Mouse (Mus musculus) liver, embryonic 16.5 days (tissue): ENCODE measurements around the gene N4bp3. TPM values are rescaled to one million over a fixed set of nuclear protein-coding genes. Genes with fewer than 3 reads are reported as not detected.
"Not testable (repeated sequence)": the region's sequence is repeated elsewhere in the genome, so short reads cannot be mapped to it uniquely, and the experiment has no call there.

Source experiments
- ATAC-seq: fragments of 200-750 bp; cut with Nextera tagmentation; 2 replicates; pipeline ENCODE4 v1.8.0; 2017; ENCODE audit warnings: low read depth, mild to moderate bottlenecking, moderate number of reproducible peaks, moderate library complexity
- H3K27ac ChIP-seq: fragments of 300-500 bp; sonication (generic); 2 replicates; pipeline ENCODE4 v1.5.1; 2014; ENCODE audit warnings: mild to moderate bottlenecking, low read length
- H3K27me3 ChIP-seq: fragments of 300-500 bp; sonication (generic); 2 replicates; pipeline ENCODE4 v1.6.1; 2014; ENCODE audit warnings: low read depth, low read length, mixed read lengths; ENCODE audit not compliant: control insufficient read depth, insufficient read depth
- H3K36me3 ChIP-seq: fragments of 300-500 bp; sonication (generic); 2 replicates; pipeline ENCODE4 v1.6.1; 2014; ENCODE audit warnings: mild to moderate bottlenecking; ENCODE audit not compliant: control insufficient read depth, insufficient read depth
- H3K4me1 ChIP-seq: fragments of 300-500 bp; sonication (generic); 2 replicates; pipeline ENCODE4 v1.6.1; 2014; ENCODE audit warnings: low read depth, low read length, mixed read lengths; ENCODE audit not compliant: control insufficient read depth
- H3K4me2 ChIP-seq: fragments of 300-500 bp; sonication (generic); 2 replicates; pipeline ENCODE4 v1.6.1; 2014; ENCODE audit warnings: low read depth, low read length, mixed read lengths
- H3K4me3 ChIP-seq: fragments of 300-500 bp; sonication (generic); 2 replicates; pipeline ENCODE4 v1.5.1; 2014; ENCODE audit warnings: low read depth, mild to moderate bottlenecking, low read length
- H3K9ac ChIP-seq: fragments of 300-500 bp; sonication (generic); 2 replicates; pipeline ENCODE4 v1.6.1; 2014; ENCODE audit warnings: low read depth, low read length
- H3K9me3 ChIP-seq: fragments of 300-500 bp; sonication (generic); replicated peaks from 2 replicates; pipeline ENCODE4 v1.6.1; 2016; ENCODE audit warnings: low read length; ENCODE audit not compliant: control insufficient read depth
- WGBS: fragments of 180-500 bp; shearing (Covaris S2); extraction: QIAGEN DNeasy Blood & Tissue Kit; methylation state at CpG from one replicate; pipeline ENCODE4 v1.1.7; 2014; ENCODE audit not compliant: insufficient replicate concordance; 5-methylcytosine and 5-hydroxymethylcytosine counted together
- polyA plus RNA-seq: library from polyadenylated mRNA; unstranded; fragments of >200 nt; fragmentation: Nextera tagmentation; extraction: Ambion mirVana; gene quantifications from 2 replicates; pipeline ENCODE4 v1.2.1, GENCODE M21; 2015

N4bp3 gene
- polyA plus RNA-seq, 1 experiment from 2014 or later: 3.9 TPM

- no peaks in the 10 kb centered on the region for H3K27me3 ChIP-seq
- no peak overlapping the region for H3K27ac ChIP-seq
- H3K9ac ChIP-seq: no peak overlapping the region
- ATAC-seq: no peak
- no peak overlapping the region for H3K4me3 ChIP-seq
- H3K4me1 ChIP-seq: no peaks in the 10 kb centered on the region; the same call in none of the 2 replicates
- WGBS: 79% methylated on average over 9 of the region's 9 CpGs
- H3K9me3 ChIP-seq: no peaks in the 10 kb centered on the region
- H3K36me3 ChIP-seq: peaks cover 22% of the 10 kb centered on the region
- H3K4me2 ChIP-seq: no peak overlapping the region
Observed at GRCm38 (mm10) chr11:51627425-51627824, 23.2 kb downstream of the N4bp3 start.

DNA sequence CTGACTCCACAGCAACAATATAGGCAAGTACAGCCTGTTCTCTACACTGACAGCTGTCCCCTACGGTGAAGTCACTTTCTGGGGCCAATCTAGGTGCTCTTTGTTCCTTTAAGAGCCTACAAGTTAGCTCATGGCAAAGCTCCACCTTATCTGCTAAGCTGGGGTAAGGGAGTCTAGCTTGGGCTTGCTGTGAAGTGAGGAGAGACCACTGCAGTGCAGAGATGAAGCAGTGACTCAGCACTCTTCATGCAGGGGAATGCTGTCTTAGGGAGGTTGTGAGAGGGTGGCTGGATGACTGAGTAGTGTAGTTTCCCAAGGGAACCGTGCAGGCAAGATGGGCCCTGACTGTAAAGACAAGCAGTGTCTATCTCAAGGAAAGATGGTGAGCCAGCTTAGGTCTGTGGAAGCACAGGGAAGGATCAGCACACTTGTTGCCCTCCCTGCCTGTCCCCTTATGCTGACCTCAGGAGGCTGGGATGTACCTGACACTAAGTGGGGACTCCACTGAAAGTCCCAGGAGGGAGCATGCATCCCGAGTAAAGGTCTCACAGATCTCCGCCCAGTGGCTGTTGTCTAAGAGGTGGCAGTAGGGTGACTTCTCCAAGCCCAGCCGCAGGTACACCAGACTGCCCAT, 25.3 kb downstream of the N4bp3 start:
- peaks cover 23% of the 10 kb centered on the region for H3K36me3 ChIP-seq
- no peak overlapping the region for H3K4me2 ChIP-seq
- 55% methylated on average over 5 of the region's 5 CpGs for WGBS
- peaks cover 7% of the 10 kb centered on the region for H3K4me1 ChIP-seq
- H3K4me3 ChIP-seq: no peak overlapping the region
- no peak overlapping the region for H3K9ac ChIP-seq
- no peaks in the 10 kb centered on the region for H3K9me3 ChIP-seq
- no peak; the same call in 1 of the 2 replicates for ATAC-seq
- H3K27ac ChIP-seq: no peak overlapping the region
- no peaks in the 10 kb centered on the region for H3K27me3 ChIP-seq

GRCm38 (mm10) chr11:51622971-51623491, 27.6 kb downstream of the N4bp3 start:
- H3K4me3 ChIP-seq: no peak overlapping the region
- H3K4me2 ChIP-seq: no peak overlapping the region
- no peak for ATAC-seq
- no peaks in the 10 kb centered on the region for H3K27me3 ChIP-seq
- no peak overlapping the region for H3K27ac ChIP-seq
- H3K9ac ChIP-seq: no peak overlapping the region
- 81% methylated on average over 7 of the region's 7 CpGs for WGBS
- H3K9me3 ChIP-seq: no peaks in the 10 kb centered on the region
- peaks cover 12% of the 10 kb centered on the region for H3K4me1 ChIP-seq
- peaks cover 23% of the 10 kb centered on the region for H3K36me3 ChIP-seq

- no peak overlapping the region for H3K4me2 ChIP-seq
- no peak overlapping the region for H3K27ac ChIP-seq
- 86% methylated on average over 2 of the region's 2 CpGs for WGBS
- no peak overlapping the region for H3K9ac ChIP-seq
- H3K4me1 ChIP-seq: peaks cover 14% of the 10 kb centered on the region
- H3K36me3 ChIP-seq: peaks cover 15% of the 10 kb centered on the region
- ATAC-seq: no peak
- no peak overlapping the region for H3K4me3 ChIP-seq
- H3K27me3 ChIP-seq: no peaks in the 10 kb centered on the region
- no peaks in the 10 kb centered on the region for H3K9me3 ChIP-seq
Observed at GRCm38 (mm10) chr11:51621776-51622175, 28.9 kb downstream of the N4bp3 start.

DNA sequence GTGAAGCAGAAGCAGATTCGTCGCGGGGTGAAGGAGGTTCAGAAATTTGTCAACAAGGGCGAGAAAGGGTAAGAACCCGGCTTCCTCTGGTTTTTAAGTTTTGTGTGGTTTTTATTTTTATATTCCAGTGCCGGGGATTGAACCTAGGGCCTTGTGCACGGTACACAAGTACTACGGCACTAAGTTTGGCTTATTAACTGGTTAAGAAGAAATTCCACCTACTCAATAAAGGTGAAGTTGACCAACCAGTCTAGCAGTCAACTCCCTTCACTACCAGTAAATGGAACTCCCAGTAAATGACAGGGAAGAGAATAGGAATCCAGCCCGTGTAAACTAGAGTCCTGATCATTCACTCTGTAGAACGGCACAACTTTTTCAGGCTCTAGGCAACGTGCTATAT, 30.6 kb downstream of the N4bp3 start:
- ATAC-seq: no peak
- Histone ChIP-seq H3K4me1 (peaks cover 23% of the 10 kb centered on the region), H3K4me3 (peak overlapping the region; percentile 79), H3K27me3 (no peaks in the 10 kb centered on the region), H3K9ac (peak overlapping the region; percentile 66), H3K9me3 (no peaks in the 10 kb centered on the region), H3K27ac (no peak overlapping the region; the same call in 1 of the 2 replicates), H3K36me3 (peaks cover 12% of the 10 kb centered on the region), H3K4me2 (peak overlapping the region; percentile 84)
- 1% methylated on average over 11 of the region's 11 CpGs for WGBS

GRCm38 (mm10) chr11:51619409-51620060, 31.1 kb downstream of the N4bp3 start, which contains the start of gene Nhp2:
Gene Nhp2, plus strand, starts transcription at chr11:51619735.
- Histone ChIP-seq H3K27ac (peak within 1 kb of the TSS; percentile 41; the same call in 1 of the 2 replicates), H3K36me3 (peaks cover 12% of the 10 kb centered on the region), H3K4me2 (peak within 1 kb of the TSS; percentile 84), H3K27me3 (no peaks in the 10 kb centered on the region), H3K9ac (peak within 1 kb of the TSS; percentile 66), H3K9me3 (no peaks in the 10 kb centered on the region), H3K4me3 (peak within 1 kb of the TSS; percentile 79), H3K4me1 (peaks cover 29% of the 10 kb centered on the region)
- ATAC-seq: peak; percentile 84
- whole genome bisulfite sequencing: under 1% methylated on average over 51 of the region's 51 CpGs

- Histone ChIP-seq H3K4me3 (peak overlapping the region; percentile 79), H3K4me2 (peak overlapping the region; percentile 84), H3K27ac (peak overlapping the region; percentile 41; the same call in 1 of the 2 replicates), H3K27me3 (no peaks in the 10 kb centered on the region), H3K9ac (peak overlapping the region; percentile 33; the same call in 1 of the 2 replicates), H3K9me3 (no peaks in the 10 kb centered on the region), H3K4me1 (peaks cover 29% of the 10 kb centered on the region), H3K36me3 (peaks cover 9% of the 10 kb centered on the region)
- 37% methylated on average over 8 of the region's 8 CpGs for WGBS
- no peak for ATAC-seq
Observed at GRCm38 (mm10) chr11:51618894-51619408, 31.7 kb downstream of the N4bp3 start.

DNA sequence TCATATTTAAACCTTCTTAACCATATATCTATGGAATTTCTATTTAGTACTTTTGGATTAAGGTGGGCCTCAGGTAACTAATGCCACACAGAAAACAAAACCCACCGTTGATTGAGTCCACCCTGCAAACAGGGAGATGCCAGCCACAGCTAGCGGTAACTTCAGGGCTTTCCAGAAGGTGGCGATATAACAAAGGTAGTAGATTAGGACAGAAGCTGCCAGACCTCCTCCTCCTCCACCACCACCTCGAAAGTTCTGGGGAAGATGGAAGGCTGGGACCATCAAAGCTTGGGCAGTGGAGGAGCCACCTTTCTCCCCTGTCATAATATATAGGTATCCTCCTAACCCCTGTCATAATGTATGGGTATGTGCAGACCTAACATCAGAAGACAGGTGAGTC, 32.9 kb downstream of the N4bp3 start:
- H3K9me3 ChIP-seq: no peaks in the 10 kb centered on the region
- H3K36me3 ChIP-seq: peaks cover 3% of the 10 kb centered on the region
- H3K9ac ChIP-seq: no peak overlapping the region
- no peak overlapping the region for H3K4me3 ChIP-seq
- H3K4me2 ChIP-seq: no peak overlapping the region
- H3K27ac ChIP-seq: no peak overlapping the region
- H3K4me1 ChIP-seq: peaks cover 29% of the 10 kb centered on the region
- ATAC-seq: no peak
- 4% methylated on average over 4 of the region's 4 CpGs for WGBS
- H3K27me3 ChIP-seq: no peaks in the 10 kb centered on the region

DNA sequence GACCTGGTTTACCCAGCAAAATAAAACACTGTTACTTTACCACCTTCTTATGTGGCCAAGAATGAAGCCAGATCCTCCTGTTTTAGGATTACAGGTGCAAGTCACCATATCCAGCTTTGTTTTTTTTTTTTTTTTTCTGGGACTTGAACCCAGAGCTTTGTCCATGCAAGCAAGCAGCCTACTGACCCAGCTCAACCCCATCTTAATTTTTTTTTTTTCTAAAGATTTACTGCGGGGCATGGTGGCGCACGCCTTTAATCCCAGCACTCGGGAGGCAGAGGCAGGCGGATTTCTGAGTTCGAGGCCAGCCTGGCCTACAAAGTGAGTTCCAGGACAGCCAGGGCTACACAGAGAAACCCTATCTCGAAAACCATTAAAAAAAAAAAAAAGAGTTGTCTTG, 34.5 kb downstream of the N4bp3 start:
- Histone ChIP-seq H3K4me1 (peaks cover 27% of the 10 kb centered on the region), H3K4me2 (peak overlapping the region; percentile 73), H3K4me3 (peak overlapping the region; percentile 58), H3K27ac (peak overlapping the region; percentile 84), H3K9ac (peak overlapping the region; percentile 73)
- not testable (repeated sequence) for H3K27me3 ChIP-seq, ATAC-seq, H3K9me3 ChIP-seq, H3K36me3 ChIP-seq
- WGBS: 85% methylated on average over 7 of the region's 7 CpGs
